Mouse (Mus musculus) cerebellum, adult 9-11 months (tissue): ENCODE measurements around the gene Calm2.

Source experiments
- DNase-seq: peaks from one replicate; pipeline ENCODE4 v3.0.0; 2022

The Calm2 gene

DNA sequence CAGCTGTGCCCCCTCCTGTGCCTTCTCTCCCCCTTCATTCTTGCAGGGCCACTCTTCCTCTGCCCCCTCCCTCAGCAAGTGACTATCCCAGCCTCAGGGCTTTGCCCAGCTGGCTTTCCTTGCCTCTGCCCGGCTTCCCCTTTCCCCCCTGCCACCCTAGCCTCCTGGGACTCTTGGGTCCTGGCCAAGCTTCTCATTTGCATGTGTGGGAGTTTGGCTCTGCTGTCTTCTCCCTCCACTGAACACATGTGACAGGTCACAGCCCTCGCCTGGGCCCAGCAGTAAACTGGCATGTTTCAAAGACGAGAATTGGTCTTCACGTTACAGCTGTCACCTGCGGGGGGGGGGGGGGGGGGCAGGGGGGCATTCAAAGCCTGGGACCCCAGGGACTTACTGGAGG lies 59.7 kb downstream of the Calm2 start:
- DNase-seq: no peak

- DNase-seq: no peak
These were observed 60.9 kb downstream of the Calm2 start for GRCm38 (mm10) chr17:87385835-87386234.
